Mouse (Mus musculus): ENCODE data around the gene Defb29.

DNA sequence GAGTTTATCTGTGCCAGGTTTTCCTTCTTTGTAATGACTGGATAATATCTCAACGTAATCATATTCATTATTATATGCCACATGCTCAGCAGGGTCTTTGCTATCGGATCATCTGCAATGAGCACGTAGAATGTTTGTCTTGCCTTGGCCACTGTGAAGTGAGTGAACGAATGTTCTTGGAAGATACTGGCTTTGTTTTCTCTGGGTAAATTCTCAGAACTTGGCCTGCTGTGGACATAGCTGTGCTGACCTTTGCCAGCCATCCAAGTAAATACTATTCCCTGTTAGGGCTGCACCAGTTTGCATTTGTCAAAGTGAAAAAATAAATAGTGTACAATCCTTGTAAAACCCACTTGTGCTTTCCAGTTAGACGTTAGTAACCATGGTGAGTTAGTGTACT, 8.2 kb upstream of the Defb29 start:
- TF ChIP-seq CTCF (IDR thresholded peaks at IDR 0.05; ENCODE audit: low read depth) = no peak
- no peak for TF ChIP-seq EP300 (IDR thresholded peaks at IDR 0.05; ENCODE audit: low read depth)
